Mouse (Mus musculus) kidney, embryonic 15.5 days (tissue): ENCODE results near the gene Snu13. TPM values are rescaled to one million over a fixed set of nuclear protein-coding genes. Genes with fewer than 3 reads are reported as not detected.

ENCODE experiments used
- polyA plus RNA-seq: library from polyadenylated mRNA; unstranded; fragments of >200 nt; fragmentation: Nextera tagmentation; extraction: Ambion mirVana; gene quantifications from 2 replicates; pipeline ENCODE4 v1.2.1, GENCODE M21; 2015

Gene Snu13
- polyA plus RNA-seq, 1 experiment from 2014 or later: 272 TPM

Other genes with a start within 250 kb of the Snu13 start
- gene Tef, start 245.2 kb downstream of the Snu13 start, polyA plus RNA-seq: 23.9 and 26.5 TPM in 2 replicates
- 28.2 and 29.3 TPM in 2 replicates for gene Tob2, start 188.8 kb downstream of the Snu13 start, polyA plus RNA-seq
- gene Phf5a, start 175.7 kb downstream of the Snu13 start, polyA plus RNA-seq: 159 and 163 TPM in 2 replicates
- gene Aco2, start 175.3 kb downstream of the Snu13 start, polyA plus RNA-seq: 216 and 224 TPM in 2 replicates
- gene Polr3h, start 121.4 kb downstream of the Snu13 start, polyA plus RNA-seq: 80.1 and 80.8 TPM in 2 replicates
- 24.7 and 30.7 TPM in 2 replicates for gene Csdc2, start 110.8 kb downstream of the Snu13 start, polyA plus RNA-seq
- gene Pmm1, start 86.7 kb downstream of the Snu13 start, polyA plus RNA-seq: 28.8 and 35.3 TPM in 2 replicates
- not detected in 2 replicates for gene 1700029P11Rik, start 67.1 kb downstream of the Snu13 start, polyA plus RNA-seq
- gene Xrcc6, start 59.8 kb downstream of the Snu13 start, polyA plus RNA-seq: 83.3 and 87.0 TPM in 2 replicates
- gene Desi1, start 13.7 kb downstream of the Snu13 start, polyA plus RNA-seq: 25.1 and 26.3 TPM in 2 replicates
- 0.03 TPM in 1 of 2 replicates, not detected in the other for gene 4930407I10Rik, start 11.6 kb upstream of the Snu13 start, polyA plus RNA-seq
- 0.05 and 0.09 TPM in 2 replicates for gene Mei1, start 22.4 kb upstream of the Snu13 start, polyA plus RNA-seq
- gene Ccdc134, start 80.3 kb upstream of the Snu13 start, polyA plus RNA-seq: 18.4 and 19.8 TPM in 2 replicates
- 126 and 147 TPM in 2 replicates for gene Srebf2, start 99.6 kb upstream of the Snu13 start, polyA plus RNA-seq
- 0.44 and 0.45 TPM in 2 replicates for gene Shisa8, start 165.2 kb upstream of the Snu13 start, polyA plus RNA-seq
- 0.10 TPM in 1 of 2 replicates, not detected in the other for gene Tnfrsf13c, start 176.8 kb upstream of the Snu13 start, polyA plus RNA-seq
- gene Cenpm, start 197.2 kb upstream of the Snu13 start, polyA plus RNA-seq: 78.8 and 84.2 TPM in 2 replicates
- 0.10 TPM in 1 of 2 replicates, not detected in the other for gene 1500009C09Rik, start 204.8 kb upstream of the Snu13 start, polyA plus RNA-seq
- 13.6 and 14.0 TPM in 2 replicates for gene Sept3, start 227.3 kb upstream of the Snu13 start, polyA plus RNA-seq